ENCODE assay signal across 7 mouse cellular contexts in the genomic region with DNA sequence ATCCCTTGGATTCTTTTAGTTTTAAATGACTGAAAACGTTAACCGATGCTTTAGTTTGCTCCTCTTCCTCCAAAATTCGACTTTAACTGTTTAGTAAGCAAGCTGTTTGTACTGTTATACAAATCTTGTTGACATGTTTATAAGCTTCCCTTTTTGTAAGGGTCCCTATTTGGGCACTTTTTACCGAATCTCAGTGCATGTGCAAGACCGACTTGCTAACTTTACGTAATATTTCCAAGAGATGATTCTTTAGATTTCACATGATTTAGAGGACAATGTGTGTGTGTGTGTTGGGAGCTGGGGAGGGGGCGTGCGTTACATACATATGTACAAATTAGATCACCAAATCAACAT. TPM values are rescaled to one million over a fixed set of nuclear protein-coding genes. Genes with fewer than 3 reads are reported as not detected.
DNase-seq lines count a peak whose midpoint lies in the region; ATAC-seq and TF ChIP-seq lines count a peak whose summit lies in the region.

No protein-coding gene starts in this region.

- peak overlapping the region; percentile 84; the same call in 1 of the 2 replicates for H3K27ac ChIP-seq in limb, embryonic 11.5 days (replicated peaks; ENCODE audit: low read depth, low read length)
- H3K27ac ChIP-seq in small intestine, adult 2 months (ENCODE audit: insufficient read depth, low read depth, low read length): peak overlapping the region; percentile 97

- WGBS in lung, adult 2 months: 11% methylated on average over 8 of the region's 8 CpGs
- 18% methylated on average over 8 of the region's 8 CpGs for WGBS in limb, embryonic 11.5 days
- WGBS in small intestine, adult 2 months: 8% methylated on average over 8 of the region's 8 CpGs

- no peak for TF ChIP-seq POLR2A in lung, adult 2 months (IDR thresholded peaks at IDR 0.05; ENCODE audit: borderline replicate concordance, extremely low read depth, low read depth, low read length)
- no peak for TF ChIP-seq POLR2A in small intestine, adult 2 months (IDR thresholded peaks at IDR 0.05; ENCODE audit: low read depth, low read length)

- no peaks in the 10 kb centered on the region for H3K36me3 ChIP-seq in limb, embryonic 11.5 days (ENCODE audit: control insufficient read depth, insufficient read depth, low read length)
- no peaks in the 10 kb centered on the region for H3K36me3 ChIP-seq in small intestine, adult 2 months (ENCODE audit: control insufficient read depth, insufficient read depth, low read length)

- H3K27me3 ChIP-seq in limb, embryonic 11.5 days (ENCODE audit: control insufficient read depth, insufficient read depth, low read length): no peaks in the 10 kb centered on the region
- peaks cover 2% of the 10 kb centered on the region; the same call in 1 of the 2 replicates for H3K27me3 ChIP-seq in small intestine, adult 2 months (ENCODE audit: control insufficient read depth, insufficient read depth, low read length)

- peak overlapping the region; percentile 100 for H3K4me3 ChIP-seq in lung, adult 2 months (replicated peaks; ENCODE audit: extremely low read depth, low read depth, low read length)
- H3K4me3 ChIP-seq in limb, embryonic 11.5 days (ENCODE audit: low read depth, low read length): peak overlapping the region; percentile 71
- peak overlapping the region; percentile 97; the same call in 1 of the 2 replicates for H3K4me3 ChIP-seq in small intestine, adult 2 months (ENCODE audit: low read depth, low read length)

- H3K9ac ChIP-seq in limb, embryonic 11.5 days (ENCODE audit: low read length): peak overlapping the region; percentile 85

- DNase-seq in lung, adult 2 months: no peak
- no peak for DNase-seq in lung, postnatal 25 days (ENCODE audit: low spot score)
- no peak for DNase-seq in limb, embryonic 11.5 days (ENCODE audit: low spot score)
- no peak for DNase-seq in ovary, postnatal 36 days (ENCODE audit: low spot score)
- DNase-seq in right cerebral cortex, adult 2 months (ENCODE audit: low spot score in 2 of 2): no peak

- no peaks in the 10 kb centered on the region for H3K9me3 ChIP-seq in limb, embryonic 11.5 days (ENCODE audit: control insufficient read depth, low read length)

- ATAC-seq in erythroid progenitor cell, adult 5-6 weeks (replicated peaks; ENCODE audit: low FRiP score, poor library complexity, severe bottlenecking): peak; percentile 11
- no peak for ATAC-seq in limb, embryonic 11.5 days (ENCODE audit: insufficient number of reproducible peaks, low FRiP score, low TSS enrichment, low read depth)

- TF ChIP-seq CTCF in lung, adult 2 months (IDR thresholded peaks at IDR 0.05; ENCODE audit: insufficient read depth, low read length): no peak
- TF ChIP-seq CTCF in small intestine, adult 2 months (IDR thresholded peaks at IDR 0.05; ENCODE audit: extremely low read depth, insufficient read length, insufficient replicate concordance, low read depth, low read length): no peak

- peak overlapping the region; percentile 72 for H3K4me2 ChIP-seq in limb, embryonic 11.5 days (ENCODE audit: low read depth, severe bottlenecking)

- peaks cover 4% of the 10 kb centered on the region; the same call in 1 of the 2 replicates for H3K4me1 ChIP-seq in lung, adult 2 months (ENCODE audit: control insufficient read depth, insufficient read depth, low read length)
- H3K4me1 ChIP-seq in limb, embryonic 11.5 days (ENCODE audit: control insufficient read depth, insufficient read depth, low read length): 0 out of 2 replicates have a peak, but pooled peaks cover 12% of the 10 kb centered on the region
- peaks cover 12% of the 10 kb centered on the region; the same call in 1 of the 2 replicates for H3K4me1 ChIP-seq in small intestine, adult 2 months (ENCODE audit: control insufficient read depth, insufficient read depth, insufficient read length, low read length)

RNA-seq across cellular contexts. Expression of a gene that starts 0.9 kb away (rescaled TPM):
- 13.7 and 15.3 TPM in 2 replicates for polyA plus RNA-seq in lung, adult 2 months (2012; rRNA removed)
- 36.4 and 66.7 TPM in 2 replicates for total RNA-seq in erythroid progenitor cell, adult 5-6 weeks (2015; ENCODE audit: low replicate concordance)
- total RNA-seq in erythroid progenitor cell, adult 5-6 weeks (2017; ENCODE audit: low replicate concordance): 23.3 and 41.1 TPM in 2 replicates
- 83.0 and 86.8 TPM in 2 replicates for polyA plus RNA-seq in limb, embryonic 11.5 days (2014; fragmentation: Nextera tagmentation; extraction: Ambion mirVana)
- 5.0 and 9.6 TPM in 2 replicates for polyA plus RNA-seq in small intestine, adult 2 months (2012; rRNA removed)

RNA-seq across cellular contexts. Expression of a gene that starts 17.1 kb away (rescaled TPM):
- polyA plus RNA-seq in lung, adult 2 months (2012; rRNA removed): 23.6 and 28.2 TPM in 2 replicates
- 7.5 and 13.7 TPM in 2 replicates for total RNA-seq in erythroid progenitor cell, adult 5-6 weeks (2015; ENCODE audit: low replicate concordance)
- total RNA-seq in erythroid progenitor cell, adult 5-6 weeks (2017; ENCODE audit: low replicate concordance): 4.0 TPM in 1 of 2 replicates, not detected in the other
- 41.6 and 42.6 TPM in 2 replicates for polyA plus RNA-seq in limb, embryonic 11.5 days (2014; fragmentation: Nextera tagmentation; extraction: Ambion mirVana)
- 38.9 and 45.1 TPM in 2 replicates for polyA plus RNA-seq in small intestine, adult 2 months (2012; rRNA removed)
